Mouse (Mus musculus): ENCODE measurements around the gene Hyls1. TPM values are rescaled to one million over a fixed set of nuclear protein-coding genes. Genes with fewer than 3 reads are reported as not detected.

Hyls1 gene
- 19.2 TPM for polyA plus RNA-seq (2014; fragmentation: Illumina TruSeq; extraction: RNeasy Lipid Tissue Mini Kit (QIAGEN cat#74804); ENCODE audit: low read depth, low replicate concordance)

DNA sequence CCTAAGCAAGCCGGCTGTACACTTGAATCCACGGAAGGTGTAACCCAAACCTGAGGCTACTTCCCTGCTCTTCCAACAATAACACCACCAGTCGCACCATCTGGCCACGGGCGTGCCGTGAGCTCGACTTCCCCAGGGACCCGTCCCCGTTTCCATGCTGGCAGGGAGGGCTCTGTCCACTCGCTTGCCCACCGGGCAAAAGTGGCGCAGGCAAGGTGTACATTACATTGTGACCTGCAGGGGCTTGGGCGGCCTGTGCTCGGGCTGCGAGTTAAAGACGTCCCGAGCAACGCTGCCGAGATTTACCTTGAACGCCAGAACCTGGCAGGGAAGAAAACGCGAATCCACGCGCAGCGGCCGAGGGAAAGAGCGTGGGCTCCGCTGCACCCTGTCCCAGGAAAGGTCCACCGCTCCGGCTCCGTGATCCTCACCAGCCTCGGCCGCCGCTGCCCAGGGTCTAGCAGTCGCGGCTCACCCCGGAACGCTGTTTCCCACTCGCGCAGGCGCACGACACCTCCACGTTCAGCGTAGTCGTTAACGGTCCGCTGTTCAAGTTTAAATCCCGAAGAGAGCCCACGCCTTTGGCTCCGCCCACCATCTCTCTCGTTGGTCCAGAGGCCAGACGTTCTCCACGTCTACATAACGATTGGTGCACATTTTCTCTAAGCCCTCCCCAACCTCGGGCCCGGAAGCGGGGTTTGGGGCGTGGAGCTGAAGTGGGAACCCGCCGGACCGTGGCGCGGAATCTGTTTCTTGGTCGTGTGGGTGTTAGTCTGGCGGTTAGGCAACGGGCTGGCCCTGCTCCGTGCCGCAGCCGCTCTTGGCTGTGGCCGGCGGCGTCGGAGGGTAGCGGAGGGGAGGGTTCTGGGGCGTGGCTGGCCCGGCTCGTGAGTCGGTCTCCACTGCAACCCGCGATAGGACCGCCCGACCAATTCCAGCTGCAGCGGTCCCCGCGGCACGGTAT is at the start of gene Hyls1, which contains the start of gene Pate2:
Gene Hyls1, minus strand, starts transcription at position 828 of the 964 bp plus-strand sequence.
Gene Pate2, plus strand, starts transcription at position 714 of the 964 bp plus-strand sequence.

DNA sequence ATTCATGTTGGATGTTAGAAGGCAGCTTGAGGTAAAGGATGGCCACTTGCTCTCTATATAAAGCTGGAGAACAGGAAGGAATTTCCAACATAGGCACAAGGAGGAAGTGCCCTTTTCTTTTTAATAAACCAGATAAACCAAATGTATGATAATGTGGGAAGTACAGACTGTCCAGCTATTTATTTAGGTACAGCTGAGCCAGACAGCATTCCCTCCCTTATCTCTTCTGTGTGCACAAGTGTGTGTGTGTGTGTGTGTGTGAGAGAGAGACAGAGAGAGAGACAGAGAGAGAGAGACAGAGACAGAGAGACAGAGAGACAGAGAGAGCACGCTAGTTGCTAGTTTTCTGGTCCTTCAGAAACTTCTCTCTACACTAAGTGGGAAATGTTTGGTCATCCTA is 41.6 kb upstream of the Hyls1 start, which contains the start of gene Pate4:
Gene Pate4, minus strand, starts transcription at position 101 of the 400 bp plus-strand sequence.

DNA sequence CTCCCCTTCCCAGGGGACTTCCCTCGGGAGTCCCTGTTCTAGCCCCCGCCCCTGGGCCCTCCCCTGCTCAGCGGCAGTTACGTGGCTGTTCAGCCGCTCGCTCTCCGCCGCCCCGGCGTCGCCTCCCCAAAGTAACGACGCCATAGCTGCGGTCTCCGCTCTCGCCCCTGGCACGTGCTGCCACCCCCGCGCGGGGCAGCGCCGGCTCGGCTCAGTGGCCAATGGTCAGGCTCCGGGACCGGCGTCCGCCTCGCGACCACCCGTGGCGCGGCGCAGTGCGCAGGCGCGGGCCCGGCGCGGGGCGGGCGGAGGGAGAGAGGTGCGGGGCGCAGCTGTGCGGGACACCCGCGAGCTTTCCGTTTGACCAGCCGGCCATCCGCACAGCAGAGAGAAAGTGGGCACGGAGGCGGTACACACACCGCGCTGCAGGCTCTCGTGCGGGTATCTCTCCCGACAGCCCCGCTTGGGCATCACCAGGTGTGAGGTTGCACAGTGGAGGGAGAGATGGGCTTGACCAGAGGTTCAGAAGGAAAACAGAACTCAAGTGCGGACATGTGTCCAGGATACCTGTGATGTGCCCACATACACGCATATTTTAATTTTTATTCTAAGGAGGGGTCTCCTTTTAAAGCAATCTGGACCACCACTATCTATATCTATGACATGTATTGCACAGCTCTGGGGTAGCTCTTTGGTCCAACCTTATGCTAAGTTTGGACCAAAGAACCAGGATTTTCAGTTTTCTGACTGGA is 11.8 kb downstream of the Hyls1 start, which contains the start of the genes Ddx25 and Pus3:
Gene Ddx25, minus strand, starts transcription at position 272 of the 752 bp plus-strand sequence.
Gene Pus3, plus strand, starts transcription at position 339 of the 752 bp plus-strand sequence.

DNA sequence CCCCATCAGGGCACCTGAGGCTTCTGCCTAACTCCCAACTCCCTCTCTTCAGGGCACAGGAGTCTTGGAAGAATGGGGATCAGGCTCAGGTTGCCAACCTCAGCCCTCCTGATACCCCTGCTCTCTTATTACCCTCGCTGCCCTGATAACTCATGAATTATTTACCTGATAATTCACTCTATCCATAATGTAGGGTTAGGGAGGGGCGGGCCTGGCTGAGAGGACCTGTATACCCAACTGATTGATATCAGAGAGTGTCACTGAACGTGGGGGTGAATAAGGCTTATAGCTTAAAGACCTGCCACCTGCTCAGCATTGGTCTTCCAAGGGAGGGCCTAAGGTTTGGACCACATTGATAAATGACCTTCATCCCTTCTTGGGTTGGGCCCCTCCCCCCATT is 52.0 kb downstream of the Hyls1 start, which contains the start of gene Gm1113:
Gene Gm1113, minus strand, starts transcription at position 101 of the 400 bp plus-strand sequence.

Other genes with a start within 250 kb of the Hyls1 start
- gene Cdon, start 149.3 kb downstream of the Hyls1 start, polyA plus RNA-seq (2014; fragmentation: Illumina TruSeq; extraction: RNeasy Lipid Tissue Mini Kit (QIAGEN cat#74804); ENCODE audit: low read depth, low replicate concordance) = 21.7 TPM
- not detected for gene Gm1113, start 52.1 kb downstream of the Hyls1 start, polyA plus RNA-seq (2014; fragmentation: Illumina TruSeq; extraction: RNeasy Lipid Tissue Mini Kit (QIAGEN cat#74804); ENCODE audit: low read depth, low replicate concordance)
- gene Ddx25, start 11.9 kb downstream of the Hyls1 start, polyA plus RNA-seq (2014; fragmentation: Illumina TruSeq; extraction: RNeasy Lipid Tissue Mini Kit (QIAGEN cat#74804); ENCODE audit: low read depth, low replicate concordance) = 1.7 TPM
- gene Pus3, start 11.8 kb downstream of the Hyls1 start, polyA plus RNA-seq (2014; fragmentation: Illumina TruSeq; extraction: RNeasy Lipid Tissue Mini Kit (QIAGEN cat#74804); ENCODE audit: low read depth, low replicate concordance) = 8.2 TPM
- gene Pate2, start 114 bp downstream of the Hyls1 start, polyA plus RNA-seq (2014; fragmentation: Illumina TruSeq; extraction: RNeasy Lipid Tissue Mini Kit (QIAGEN cat#74804); ENCODE audit: low read depth, low replicate concordance) = 172 TPM
- 4.2 TPM for gene Pate4, start 41.5 kb upstream of the Hyls1 start, polyA plus RNA-seq (2014; fragmentation: Illumina TruSeq; extraction: RNeasy Lipid Tissue Mini Kit (QIAGEN cat#74804); ENCODE audit: low read depth, low replicate concordance)
- 42.8 TPM for gene Pate3, start 77.8 kb upstream of the Hyls1 start, polyA plus RNA-seq (2014; fragmentation: Illumina TruSeq; extraction: RNeasy Lipid Tissue Mini Kit (QIAGEN cat#74804); ENCODE audit: low read depth, low replicate concordance)
- gene Pate1, start 117.0 kb upstream of the Hyls1 start, polyA plus RNA-seq (2014; fragmentation: Illumina TruSeq; extraction: RNeasy Lipid Tissue Mini Kit (QIAGEN cat#74804); ENCODE audit: low read depth, low replicate concordance) = 148 TPM
- gene Gm17677, start 170.7 kb upstream of the Hyls1 start, polyA plus RNA-seq (2014; fragmentation: Illumina TruSeq; extraction: RNeasy Lipid Tissue Mini Kit (QIAGEN cat#74804); ENCODE audit: low read depth, low replicate concordance) = 72.9 TPM
- gene Gm17727, start 207.7 kb upstream of the Hyls1 start, polyA plus RNA-seq (2014; fragmentation: Illumina TruSeq; extraction: RNeasy Lipid Tissue Mini Kit (QIAGEN cat#74804); ENCODE audit: low read depth, low replicate concordance) = 204 TPM
- gene Gm27235, start 219.7 kb upstream of the Hyls1 start, polyA plus RNA-seq (2014; fragmentation: Illumina TruSeq; extraction: RNeasy Lipid Tissue Mini Kit (QIAGEN cat#74804); ENCODE audit: low read depth, low replicate concordance) = 100 TPM
- gene D730048I06Rik, start 219.7 kb upstream of the Hyls1 start, polyA plus RNA-seq (2014; fragmentation: Illumina TruSeq; extraction: RNeasy Lipid Tissue Mini Kit (QIAGEN cat#74804); ENCODE audit: low read depth, low replicate concordance) = 1,154 TPM